Mouse (Mus musculus) liver, postnatal 0 days (tissue): ENCODE measurements around the gene Ubtd1.

Experiments
- CTCF ChIP-seq: sonication (generic); IDR thresholded peaks from 2 replicates; pipeline ENCODE4 v1.5.1; 2016; ENCODE audit warnings: antibody characterized with exemption, low read depth
- EP300 ChIP-seq: IDR thresholded peaks from 2 replicates; pipeline ENCODE4 v1.6.1; 2016; ENCODE audit warnings: antibody characterized with exemption, low read depth, mild to moderate bottlenecking

DNA sequence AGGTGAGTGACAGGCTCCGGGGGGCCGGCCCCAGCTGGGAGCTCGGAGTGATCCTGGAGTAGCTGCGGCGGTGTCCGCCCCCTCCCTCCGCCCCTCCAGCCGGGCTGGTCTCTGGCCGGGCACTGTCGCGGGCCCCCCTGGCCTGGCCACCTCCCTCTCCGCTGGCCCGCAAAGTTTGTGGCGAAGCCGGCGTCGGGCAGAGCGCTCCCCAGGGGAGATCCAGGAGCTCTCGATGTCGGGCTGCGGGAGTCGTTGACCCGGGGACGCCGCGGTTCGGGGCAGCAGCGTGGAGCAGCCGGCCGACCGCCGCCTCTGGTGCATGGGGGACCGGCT, at the start of gene Ubtd1:
- TF ChIP-seq EP300 (no peak), CTCF (no peak)
